Mouse (Mus musculus): ENCODE measurements around the gene Adamts2.

Adamts2 gene

DNA sequence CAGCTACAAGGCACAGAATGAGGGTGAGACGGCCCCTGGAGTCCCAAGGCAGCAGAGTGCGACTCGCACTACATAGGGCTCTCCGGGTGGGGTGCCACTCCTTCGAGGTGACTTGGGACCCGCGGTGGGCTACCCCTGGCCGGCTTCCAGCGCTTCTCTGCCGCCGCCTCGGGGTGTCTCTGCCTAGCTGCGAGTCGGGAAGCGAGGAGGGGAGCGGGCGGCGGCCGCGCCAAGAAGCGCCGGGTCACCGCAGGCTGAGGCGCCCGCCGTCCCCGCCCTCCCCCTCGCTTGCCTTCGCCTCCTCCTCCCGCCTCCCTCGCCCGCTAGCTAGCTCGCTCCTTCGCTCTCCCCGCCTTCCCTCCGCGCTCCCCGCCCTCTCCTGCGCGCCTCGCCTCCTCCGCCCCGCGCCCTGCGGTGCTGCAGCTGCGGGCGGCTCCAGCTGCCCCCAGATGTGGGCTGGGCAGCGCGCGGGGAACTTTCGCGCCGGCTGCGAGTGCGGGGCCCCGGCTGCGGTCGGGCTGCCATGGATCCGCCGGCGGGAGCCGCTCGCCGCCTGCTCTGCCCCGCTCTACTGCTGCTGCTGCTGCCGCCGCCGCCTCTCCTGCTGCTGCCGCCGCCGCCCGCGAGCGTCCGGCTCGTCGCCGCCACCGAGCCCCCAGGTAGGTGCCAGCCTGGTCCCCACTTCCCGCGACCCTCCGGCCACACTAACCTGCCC, at the start of gene Adamts2:
Gene Adamts2, plus strand, starts transcription at position 444 of the 715 bp plus-strand sequence.
- in situ Hi-C loops (cut with MboI, MseI): no loop called here

DNA sequence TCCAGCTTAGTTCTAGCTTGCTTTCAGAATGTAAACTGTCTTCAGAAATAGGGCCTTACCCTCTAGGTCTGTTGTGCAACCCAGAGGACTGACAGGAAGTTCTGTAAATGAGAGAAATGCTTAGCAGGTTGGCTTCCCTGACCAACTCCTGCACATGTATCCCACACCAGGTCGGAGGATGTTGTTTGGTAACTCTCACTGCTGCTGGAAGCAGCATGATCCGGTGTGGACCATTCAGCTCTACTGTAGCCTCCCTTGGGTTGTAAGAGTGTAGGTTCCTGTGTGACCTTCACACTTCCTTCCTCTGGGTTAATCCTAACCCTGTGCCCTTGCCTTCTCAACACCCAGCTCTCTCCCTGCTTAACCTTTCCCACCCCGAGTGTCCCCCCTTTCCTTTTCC, 44.8 kb upstream of the Adamts2 start:
- in situ Hi-C loops (cut with MboI, MseI): no loop called here

DNA sequence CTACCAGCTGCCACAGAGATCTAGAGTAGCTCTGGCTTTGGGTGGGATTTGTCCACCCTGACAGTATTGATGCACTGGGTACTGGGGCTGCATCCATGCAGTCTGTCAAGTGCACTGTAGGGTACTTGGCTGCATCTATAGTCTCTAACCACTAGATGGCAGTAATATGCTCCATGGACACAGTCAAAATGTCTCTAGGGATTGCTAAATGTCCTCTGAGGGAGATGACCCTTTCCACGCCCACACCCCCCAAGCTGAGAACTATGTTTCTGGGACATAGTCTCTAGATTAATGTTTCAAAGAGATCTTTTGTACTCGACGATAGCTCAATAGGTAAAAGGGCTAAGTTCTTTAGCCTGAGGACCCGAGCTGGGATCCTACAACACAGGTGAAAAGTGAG, 42.8 kb upstream of the Adamts2 start:
- in situ Hi-C loops (cut with MboI, MseI): no loop called here

DNA sequence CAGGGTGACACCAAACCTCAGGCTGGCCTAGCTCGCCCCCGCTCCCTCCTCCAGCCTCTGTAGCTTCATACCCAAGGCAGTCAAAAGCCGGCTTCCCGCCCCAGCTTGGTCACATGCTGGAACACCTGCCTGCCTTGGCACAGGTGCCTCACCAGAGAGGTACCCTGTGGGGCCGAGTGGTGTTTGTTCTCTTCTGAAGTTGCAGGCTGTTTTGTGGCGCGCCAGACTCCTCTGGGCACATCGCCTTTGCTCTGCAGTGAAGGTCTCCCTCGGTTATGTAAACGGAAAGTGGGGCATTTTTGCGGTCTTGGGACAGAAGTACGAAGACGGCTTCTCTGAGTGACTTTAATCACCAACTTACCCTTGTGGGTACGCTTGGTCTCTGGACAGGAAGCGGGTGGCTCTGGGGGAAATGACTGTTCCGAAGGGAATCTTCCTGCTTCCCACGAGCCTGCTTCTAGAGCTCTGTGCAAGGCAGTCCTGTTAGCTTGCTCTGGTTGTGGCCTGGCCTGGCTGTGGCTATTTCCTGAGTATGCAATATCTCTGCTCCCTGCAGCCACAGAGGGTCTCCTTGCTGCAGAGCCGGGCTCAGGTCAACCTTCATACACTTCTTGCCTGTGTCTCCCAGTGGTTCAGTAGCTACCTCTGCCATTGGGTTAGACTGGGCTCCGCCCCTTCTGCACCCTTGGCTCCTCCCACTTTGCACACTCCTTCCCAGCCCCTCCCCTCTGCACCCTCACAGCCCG, 36.2 kb upstream of the Adamts2 start:
- in situ Hi-C loops (cut with MboI, MseI): no loop called here

DNA sequence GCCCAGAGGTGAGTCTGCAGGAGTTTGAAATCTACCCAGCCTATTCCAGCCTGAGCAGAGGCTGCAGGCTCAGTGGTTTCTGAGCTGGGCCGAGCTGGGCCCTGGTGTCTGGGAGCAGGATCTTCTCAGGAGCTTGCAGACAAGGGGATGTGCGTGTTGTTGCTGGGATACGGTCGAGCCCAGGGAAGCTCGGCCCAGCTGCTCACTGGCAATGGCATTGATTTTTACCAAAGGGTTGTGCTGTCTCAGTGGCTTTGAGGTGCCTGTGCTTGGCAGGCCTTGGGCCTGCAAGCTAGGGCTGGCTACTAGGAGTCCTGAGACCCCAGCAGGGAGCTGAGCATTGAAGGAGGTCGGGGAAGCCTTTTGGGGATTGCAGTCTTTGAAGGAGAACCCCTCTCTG, 30.4 kb upstream of the Adamts2 start:
- in situ Hi-C loops (cut with MboI, MseI): no loop called here

DNA sequence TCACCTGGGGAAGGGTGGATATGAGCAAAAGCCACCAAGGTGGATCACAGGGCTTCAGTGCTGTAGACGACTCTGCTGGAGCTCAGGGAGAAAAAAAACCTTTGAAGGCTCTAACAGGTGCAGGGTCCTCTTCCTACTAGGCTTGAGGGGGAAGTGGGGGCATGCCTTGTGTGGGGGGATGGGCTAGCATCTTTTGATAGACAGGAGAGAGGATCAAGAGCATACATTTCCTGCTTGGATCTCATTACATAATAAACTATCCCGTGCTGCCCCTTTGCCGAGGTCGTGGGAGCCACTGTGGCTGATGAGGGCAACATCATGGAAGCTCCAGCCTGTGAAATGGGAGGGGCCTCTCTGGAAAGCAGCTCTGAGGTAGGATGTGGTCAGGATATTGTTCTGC, 25.4 kb upstream of the Adamts2 start:
- in situ Hi-C loops (cut with MboI, MseI): no loop called here

DNA sequence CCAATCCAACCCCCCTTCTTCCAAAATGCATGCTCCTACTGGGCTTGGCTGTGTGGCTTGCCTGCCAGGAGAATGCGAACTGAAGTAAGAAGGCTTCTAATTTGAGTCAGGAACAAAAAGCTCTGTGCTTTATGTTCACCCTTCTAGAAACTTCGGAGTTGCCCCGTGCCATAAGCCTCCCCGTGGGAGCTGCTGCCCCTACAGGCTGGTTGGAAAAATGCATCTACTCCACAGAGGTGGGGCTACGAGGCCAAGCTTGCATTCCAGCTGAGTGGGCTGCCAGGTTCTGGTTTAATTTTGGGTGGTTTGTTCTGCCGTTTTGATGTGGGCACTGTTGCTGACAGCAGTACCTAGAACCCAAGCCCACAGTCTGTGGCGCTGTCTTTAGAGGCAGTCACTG, 14.9 kb upstream of the Adamts2 start:
- in situ Hi-C loops (cut with MboI, MseI): loop anchor here (5.0 kb wide), 1 partner anchor 45 kb away; no protein-coding TSS in a partner anchor

DNA sequence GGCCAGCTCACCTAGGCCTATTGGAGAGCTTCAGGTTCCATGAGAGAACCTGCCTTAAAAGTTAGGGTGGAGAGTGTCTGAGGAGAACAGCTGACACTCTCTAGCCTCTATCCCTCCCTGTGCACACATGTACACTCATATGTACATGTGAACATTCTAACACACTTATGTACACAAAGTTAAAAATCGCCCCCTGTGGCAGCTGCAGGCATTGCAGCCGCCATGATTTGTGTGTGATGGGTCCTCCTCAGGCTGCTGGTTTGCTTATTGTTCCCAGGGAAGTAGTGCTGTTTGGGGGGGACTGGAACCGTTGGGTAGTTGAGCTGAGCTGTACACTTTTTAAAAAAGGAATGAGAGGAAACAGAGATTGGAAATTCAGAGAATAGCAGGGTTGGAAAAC, 14.1 kb upstream of the Adamts2 start:
- in situ Hi-C loops (cut with MboI, MseI): loop anchor here (5.0 kb wide), 1 partner anchor 45 kb away; no protein-coding TSS in a partner anchor

DNA sequence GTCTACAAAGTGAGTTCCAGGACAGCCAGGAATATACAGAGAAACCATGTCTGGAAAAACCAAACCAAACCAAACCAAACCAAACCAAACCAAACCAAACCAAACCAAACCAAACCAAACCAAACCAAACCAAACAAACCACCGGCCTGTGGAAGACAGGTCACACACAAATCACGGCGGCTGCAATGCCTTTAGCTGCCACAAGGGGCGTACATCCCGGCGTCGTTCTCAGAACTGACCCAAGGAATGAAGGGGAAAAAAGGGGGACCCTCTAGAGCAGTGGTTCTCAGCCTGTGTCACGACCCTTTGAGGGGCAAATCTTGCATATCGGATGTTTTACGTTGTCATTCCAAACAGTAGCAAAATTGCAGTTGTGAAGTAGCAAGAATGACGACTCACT, 12.8 kb upstream of the Adamts2 start:
- in situ Hi-C loops (cut with MboI, MseI): loop anchor here (5.0 kb wide), 1 partner anchor 43 kb away; no protein-coding TSS in a partner anchor

DNA sequence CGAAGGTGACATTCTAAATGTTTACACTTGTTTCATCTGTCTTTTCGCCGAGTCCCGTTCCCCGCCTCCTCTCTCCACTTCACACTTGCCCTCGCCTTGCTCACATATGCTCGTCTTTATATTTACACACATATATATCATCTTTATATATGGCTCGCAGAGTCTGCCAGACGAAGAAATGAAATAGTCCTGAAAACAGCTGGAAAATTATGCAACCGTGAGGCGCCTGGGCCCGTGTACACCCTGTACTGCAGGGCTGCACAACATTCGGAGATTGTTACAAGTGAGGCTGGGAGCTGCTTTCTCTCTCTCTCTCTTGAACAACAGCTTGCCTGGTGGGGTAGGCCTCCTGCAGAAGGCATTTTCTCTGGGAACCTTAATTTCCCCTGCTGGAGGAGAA, 10.8 kb upstream of the Adamts2 start:
- in situ Hi-C loops (cut with MboI, MseI): no loop called here

DNA sequence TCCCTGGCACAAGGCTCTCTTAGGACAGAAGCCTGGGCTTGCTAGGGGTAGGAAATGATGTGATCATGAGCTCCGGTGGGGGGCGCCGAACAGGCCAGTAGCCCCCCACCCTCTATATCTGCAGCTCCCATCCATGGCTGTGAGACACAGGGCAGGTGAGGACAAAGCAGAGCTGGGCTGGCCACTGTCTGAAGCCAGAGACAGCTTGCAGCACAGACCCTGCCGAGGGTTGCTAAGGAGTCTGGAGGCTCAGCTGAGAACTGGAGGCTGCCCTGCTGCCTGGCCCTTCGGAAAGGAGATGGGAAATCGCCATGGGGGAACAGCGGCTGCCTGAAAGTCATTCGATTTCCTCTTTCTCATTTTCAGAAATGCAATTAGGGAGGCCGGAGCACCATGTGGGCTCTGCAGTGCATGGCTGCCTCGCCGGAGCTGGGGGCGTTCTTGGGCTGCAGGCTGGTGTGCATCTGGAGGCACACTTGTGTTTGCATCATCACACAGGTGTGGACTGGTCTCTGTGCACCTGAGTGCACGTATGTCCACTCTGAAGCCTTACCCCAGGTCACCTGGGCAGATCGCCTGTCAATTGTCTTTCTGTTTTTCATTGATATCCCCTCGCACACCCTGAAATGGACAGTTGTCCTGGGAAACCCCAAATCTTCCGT, 8.9 kb upstream of the Adamts2 start:
- in situ Hi-C loops (cut with MboI, MseI): no loop called here

DNA sequence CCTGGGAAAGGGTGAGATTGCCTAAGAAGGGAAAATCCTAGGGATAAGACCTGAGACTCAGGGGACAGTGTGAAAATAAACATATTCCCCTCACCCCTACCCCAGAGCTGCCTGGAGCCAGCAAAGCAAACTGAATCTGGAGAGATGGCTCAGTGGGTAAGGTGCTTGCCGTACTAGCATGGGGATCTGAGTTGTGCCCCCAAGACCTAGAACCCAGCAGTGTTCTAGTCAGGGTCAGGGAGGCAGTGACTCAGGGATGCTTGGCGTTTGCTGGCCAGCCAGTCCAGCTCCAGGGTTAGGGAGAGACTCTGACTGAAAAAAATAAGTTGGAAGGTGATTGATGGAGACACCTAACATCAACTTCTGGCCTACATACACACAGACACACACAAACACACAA, 5.3 kb upstream of the Adamts2 start:
- in situ Hi-C loops (cut with MboI, MseI): no loop called here

DNA sequence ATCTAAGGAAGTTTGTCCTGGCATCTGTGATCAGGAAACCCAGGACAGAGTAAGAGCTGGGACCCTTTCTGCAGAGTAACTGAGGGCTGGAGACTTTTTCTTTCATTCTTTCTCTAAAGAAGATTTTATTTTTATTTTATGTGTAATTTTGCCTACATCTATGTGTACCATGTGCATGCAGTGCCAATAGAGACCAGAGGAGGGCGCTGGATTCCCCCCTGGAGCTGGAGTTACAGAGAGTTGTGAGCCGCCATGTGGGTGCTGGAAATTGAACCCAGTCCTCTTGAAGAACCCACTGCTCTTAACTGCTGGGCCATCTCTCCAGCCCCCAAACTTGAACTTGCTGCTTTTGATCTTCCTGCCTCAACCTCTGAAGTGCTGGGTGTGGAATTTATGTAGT, 2.7 kb upstream of the Adamts2 start:
- in situ Hi-C loops (cut with MboI, MseI): no loop called here

DNA sequence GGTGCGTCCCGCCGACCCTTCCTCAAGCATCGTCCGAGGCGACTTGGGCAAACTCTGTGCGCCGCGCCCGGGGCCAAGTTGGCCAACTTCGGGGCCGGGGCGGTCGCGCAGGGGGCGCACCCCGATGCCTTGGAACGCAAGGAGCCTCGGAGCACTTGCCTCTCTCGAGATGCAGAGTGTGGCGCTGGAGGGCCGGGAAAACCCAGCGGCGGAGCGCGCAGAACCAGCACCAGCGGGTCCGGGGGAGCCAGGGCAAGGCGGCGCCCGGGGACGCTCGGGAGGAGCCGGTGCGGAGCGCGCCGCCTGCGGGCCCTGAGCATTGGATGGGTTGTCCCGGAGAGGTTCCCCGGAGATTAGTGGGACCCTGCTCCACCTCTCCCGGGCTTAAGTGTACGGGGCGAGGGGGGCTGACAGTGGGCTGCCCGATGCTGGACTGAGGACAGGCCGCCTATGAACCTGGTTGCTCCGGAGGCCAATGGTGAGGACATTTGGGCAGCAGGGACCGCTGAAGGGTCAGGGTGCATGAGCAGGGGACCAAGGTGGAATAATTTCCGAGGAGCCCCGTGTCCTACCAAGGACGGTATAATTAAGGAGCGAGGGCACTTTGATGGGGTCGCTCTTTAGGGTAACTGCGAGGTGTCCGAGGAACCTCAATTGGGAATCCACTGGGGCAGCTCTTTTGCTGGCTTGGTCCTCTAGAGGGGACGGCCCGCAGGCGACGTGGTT, 635 bp downstream of the Adamts2 start:
- in situ Hi-C loops (cut with MboI, MseI): no loop called here

DNA sequence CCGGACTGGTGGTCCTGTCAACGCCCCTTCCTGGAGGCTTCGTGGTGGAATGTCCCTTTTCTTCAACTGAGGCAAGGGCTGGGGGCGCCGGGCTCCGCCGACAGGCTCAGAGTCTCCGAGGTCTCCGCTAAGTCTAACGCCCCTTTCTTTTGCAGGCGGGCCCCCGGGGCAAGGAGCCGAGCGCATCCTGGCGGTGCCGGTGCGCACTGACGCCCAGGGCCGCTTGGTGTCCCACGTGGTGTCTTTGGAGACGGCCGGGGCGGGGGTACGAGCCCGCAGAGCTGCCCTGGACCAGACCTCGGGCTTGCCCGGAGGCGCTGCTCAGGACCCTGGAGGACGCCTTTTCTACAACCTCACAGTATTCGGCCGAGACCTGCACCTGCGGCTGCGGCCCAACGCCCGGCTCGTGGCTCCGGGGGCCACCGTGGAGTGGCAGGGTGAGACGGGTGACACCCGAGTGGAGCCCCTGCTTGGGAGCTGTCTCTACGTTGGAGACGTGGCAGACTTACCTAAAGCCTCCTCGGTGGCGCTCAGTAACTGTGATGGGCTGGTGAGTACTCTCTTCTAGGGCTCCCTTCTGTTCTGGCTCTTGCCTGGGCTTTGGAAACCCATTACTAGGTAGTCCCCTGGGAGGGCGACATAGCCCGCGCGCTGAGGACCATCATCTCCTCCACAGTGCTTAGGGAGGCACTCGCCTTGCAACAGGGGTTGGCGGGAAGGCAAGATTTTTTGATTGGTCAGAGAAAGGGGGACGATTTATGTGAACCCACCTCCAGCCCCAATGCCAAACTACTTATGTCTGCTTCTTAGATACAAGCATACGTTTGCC, 1.4 kb downstream of the Adamts2 start:
- in situ Hi-C loops (cut with MboI, MseI): no loop called here

DNA sequence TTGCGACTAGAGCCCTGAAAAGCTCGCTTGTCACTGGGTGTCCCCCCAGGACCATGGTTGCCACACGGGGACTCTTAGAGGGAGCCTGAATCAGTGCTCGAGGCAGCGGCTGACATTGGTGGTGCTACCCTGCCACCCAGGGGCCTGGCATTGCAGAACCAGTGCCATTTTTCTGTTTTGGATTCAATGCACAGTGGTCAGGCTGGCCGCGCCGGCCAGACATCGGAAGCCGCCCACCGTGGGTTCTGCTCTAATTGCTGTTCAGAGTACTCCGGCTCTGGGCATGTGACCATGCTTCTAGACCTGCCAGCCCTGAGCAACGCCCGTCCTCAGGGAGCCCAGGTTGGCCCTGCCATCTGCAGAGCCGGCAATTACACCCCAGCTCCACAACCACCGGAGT, 2.5 kb downstream of the Adamts2 start:
- in situ Hi-C loops (cut with MboI, MseI): no loop called here

DNA sequence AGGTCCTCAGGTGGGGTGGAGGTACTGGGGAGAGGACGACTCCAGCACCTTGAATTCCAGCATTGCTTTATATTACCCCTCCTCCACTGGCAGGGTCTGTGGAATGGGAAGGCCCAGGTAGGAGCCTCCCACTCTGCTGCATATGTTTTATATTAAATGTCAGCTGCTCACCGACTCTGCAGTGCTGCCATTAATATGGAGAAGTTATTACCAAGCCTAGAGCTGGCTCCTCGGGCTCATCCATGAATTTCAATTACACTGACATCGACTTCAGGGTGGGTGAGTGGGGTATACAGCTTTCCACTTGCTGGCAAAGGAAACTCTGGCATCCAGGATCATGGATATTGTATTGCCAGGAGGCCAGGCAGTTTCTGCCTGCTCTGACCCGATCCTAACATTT, 9.3 kb downstream of the Adamts2 start:
- in situ Hi-C loops (cut with MboI, MseI): no loop called here

DNA sequence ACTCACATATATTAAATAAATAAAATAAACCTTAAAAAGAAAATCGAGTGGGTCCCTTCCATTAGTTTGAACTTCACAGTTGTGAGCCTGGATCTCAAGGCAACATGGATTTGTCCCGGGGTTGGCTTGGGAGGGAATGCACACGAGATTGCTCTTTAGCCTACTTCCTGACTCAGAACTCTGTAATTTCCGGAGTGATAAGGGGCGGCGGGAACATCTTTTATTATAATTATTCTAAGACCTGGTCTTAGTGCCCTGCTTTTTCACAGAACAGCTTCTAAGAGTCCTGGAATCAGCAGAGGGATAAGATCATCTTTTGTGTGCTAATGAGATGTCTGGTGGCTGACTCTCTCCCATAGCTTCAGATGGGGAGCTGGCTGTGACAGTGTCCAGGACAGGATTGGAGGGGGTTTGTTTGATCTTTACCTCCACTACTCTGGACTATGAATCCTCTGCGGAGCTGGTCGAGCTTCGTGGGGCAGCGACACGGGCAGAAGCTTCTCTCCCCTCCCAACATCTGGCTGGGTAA, 15.2 kb downstream of the Adamts2 start:
- in situ Hi-C loops (cut with MboI, MseI): no loop called here

DNA sequence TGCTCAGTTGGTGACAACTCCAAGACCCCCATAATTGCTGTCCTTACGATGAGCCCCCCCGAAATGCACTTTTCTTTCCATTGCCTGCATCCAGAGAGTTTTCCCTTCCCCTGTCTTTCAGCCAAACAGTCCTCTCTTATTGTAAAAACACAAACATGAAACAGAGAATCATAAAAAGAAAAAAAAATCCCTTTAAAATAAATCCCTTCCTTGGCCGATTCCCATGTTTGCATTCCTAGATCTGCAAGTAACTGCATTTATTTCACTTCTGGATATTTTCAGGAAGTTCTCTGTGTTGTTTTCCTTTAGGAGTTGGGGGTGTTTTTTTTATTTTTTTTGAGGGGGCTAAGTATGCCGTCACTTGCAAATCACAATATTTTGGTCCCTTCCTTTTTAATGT, 19.0 kb downstream of the Adamts2 start:
- in situ Hi-C loops (cut with MboI, MseI): no loop called here

DNA sequence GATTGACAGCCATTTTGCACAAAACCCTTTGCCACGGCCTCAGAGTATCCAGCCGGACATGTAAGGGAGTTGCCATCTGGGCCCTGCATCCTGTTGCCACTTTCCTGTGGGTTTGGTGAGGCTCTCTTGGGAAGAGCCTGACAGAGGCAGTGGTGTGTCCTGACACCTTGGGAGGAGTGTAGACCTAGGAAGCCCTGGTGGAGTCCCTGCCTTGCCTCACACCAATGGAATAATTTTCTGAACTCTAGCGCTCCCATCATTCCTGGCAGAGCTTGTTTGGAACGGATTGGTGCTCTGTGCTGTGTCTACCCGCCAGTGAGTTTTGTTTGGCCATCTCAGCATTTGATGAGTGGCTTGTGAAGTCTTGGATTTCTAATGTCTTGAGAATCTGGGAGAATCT, 19.5 kb downstream of the Adamts2 start:
- in situ Hi-C loops (cut with MboI, MseI): no loop called here

DNA sequence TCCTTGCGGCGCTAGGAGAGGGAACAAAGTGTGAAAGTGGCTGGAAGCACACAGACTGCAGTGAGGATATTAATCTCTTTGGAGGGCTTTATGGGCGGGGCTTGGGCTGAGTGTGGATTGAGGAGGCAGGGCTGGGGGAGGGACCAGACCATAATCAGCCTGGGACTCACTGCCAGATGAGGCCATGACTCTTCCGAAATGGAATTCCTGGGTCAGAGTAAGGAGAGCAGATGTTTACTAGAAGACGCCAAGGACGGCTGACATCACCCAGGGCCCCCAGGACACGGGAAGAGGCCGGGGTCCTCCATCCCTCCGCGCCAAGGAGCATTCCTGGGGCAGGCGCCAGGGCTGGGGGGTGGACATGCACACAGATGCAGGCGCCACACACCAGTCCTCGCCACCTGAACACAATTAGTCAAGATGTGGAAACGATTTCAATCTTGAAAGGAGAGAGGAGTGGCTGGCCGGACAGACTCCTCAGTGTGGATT, 20.4 kb downstream of the Adamts2 start:
- in situ Hi-C loops (cut with MboI, MseI): no loop called here

All from T-helper 1 cell (primary cell).